Comparison of ENCODE assay signal across 7 mouse cellular contexts in genomic region chr5:24447624-24448298, GRCm38 (mm10). TPM values are rescaled to one million over a fixed set of nuclear protein-coding genes. Genes with fewer than 3 reads are reported as not detected.
DNase-seq lines count a peak whose midpoint lies in the region; ATAC-seq lines count a peak whose summit lies in the region.

Tmub1 (minus strand) TSS chr5:24447854.

- no peaks in the 10 kb centered on the region for H3K9me3 ChIP-seq in intestine, embryonic 15.5 days

- WGBS in intestine, embryonic 15.5 days = 2% methylated on average over 34 of the region's 34 CpGs

- H3K36me3 ChIP-seq in intestine, embryonic 15.5 days = 0 out of 2 replicates have a peak, but pooled peaks cover 5% of the 10 kb centered on the region

- peak within 1 kb of the TSS; percentile 45 for H3K9ac ChIP-seq in intestine, embryonic 15.5 days

- intact Hi-C loops in gastrocnemius, postnatal 36 days (cut with DNase I) = no loop called here
- intact Hi-C loops in left cerebral cortex, postnatal 14 days (cut with DNase I) = no loop called here

- ATAC-seq in intestine, embryonic 15.5 days = peak; percentile 69
- ATAC-seq in megakaryocyte-erythroid progenitor cell, adult 5-6 weeks (replicated peaks; ENCODE audit: low FRiP score, low TSS enrichment, poor library complexity, severe bottlenecking) = peak; percentile 82

- peaks cover 37% of the 10 kb centered on the region for H3K4me1 ChIP-seq in intestine, embryonic 15.5 days (replicated peaks)

- H3K27ac ChIP-seq in intestine, embryonic 15.5 days = peak within 1 kb of the TSS; percentile 51

- H3K4me2 ChIP-seq in intestine, embryonic 15.5 days (replicated peaks) = peak within 1 kb of the TSS; percentile 83

- no peaks in the 10 kb centered on the region for H3K27me3 ChIP-seq in intestine, embryonic 15.5 days (replicated peaks)

- peak within 1 kb of the TSS; percentile 58 for H3K4me3 ChIP-seq in intestine, embryonic 15.5 days (replicated peaks)

- peak; percentile 78 for DNase-seq in adrenal gland, adult 18-20 months (ENCODE audit: low spot score in 2 of 2)
- DNase-seq in embryo, embryonic 10.5 days (ENCODE audit: low spot score) = peak; percentile 85
- DNase-seq in gastrocnemius, postnatal 36 days = peak; percentile 74 to 79
- peak; percentile 77 to 80 for DNase-seq in left cerebral cortex, postnatal 14 days (ENCODE audit: low spot score in 2 of 2)
- DNase-seq in right cerebral cortex, postnatal 36 days (ENCODE audit: low spot score in 2 of 2) = peak; percentile 79 to 86

RNA-seq across cellular contexts. Expression of gene Tmub1, which starts in this region (rescaled TPM):
- total RNA-seq in adrenal gland, adult 18-20 months (2021) = 10 to 100 TPM; 11.7 to 13.2 TPM
- total RNA-seq in gastrocnemius, postnatal 36 days (2021) = 10 to 100 TPM; 14.9 to 15.8 TPM
- 22.4 and 23.6 TPM in 2 replicates for polyA plus RNA-seq in intestine, embryonic 15.5 days (2015; fragmentation: Nextera tagmentation; extraction: Ambion mirVana)
- 10 to 100 TPM; 30.4 to 31.2 TPM for total RNA-seq in left cerebral cortex, postnatal 14 days (2021)
- 10.5 and 11.4 TPM in 2 replicates for total RNA-seq in megakaryocyte-erythroid progenitor cell, adult 5-6 weeks (2014; fragmentation: Nextera tagmentation)
- total RNA-seq in megakaryocyte-erythroid progenitor cell, adult 5-6 weeks (2017) = 5.6 and 6.2 TPM in 2 replicates

Comparison
In these comparisons a context has a peak if more than half of its experiments do, and no peak if none do; other contexts are left out.
1. Peak in every context shown above with its lines: DNase-seq, ATAC-seq, H3K4me3 ChIP-seq and H3K27ac ChIP-seq.